ENCODE assay signal across 17 mouse cellular contexts in the genomic region with DNA sequence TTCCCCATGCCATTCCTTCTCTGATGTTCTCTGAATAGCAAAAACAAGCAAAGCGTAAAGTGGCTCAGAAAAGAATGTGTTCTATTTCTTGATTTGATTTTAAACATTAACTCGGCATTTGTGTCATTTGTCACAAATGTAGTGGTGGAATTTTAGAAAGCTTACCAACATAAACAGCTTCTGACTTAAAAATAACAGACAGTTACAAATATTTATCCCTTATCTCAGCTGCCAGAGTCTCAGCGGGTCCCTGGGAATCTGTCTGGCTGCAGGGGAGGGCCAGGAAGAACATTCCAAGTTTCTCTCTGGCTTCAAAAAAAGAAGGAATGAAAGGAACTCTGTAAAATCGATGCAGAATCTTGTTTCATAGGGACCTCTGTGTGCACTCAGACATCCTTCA. TPM values are rescaled to one million over a fixed set of nuclear protein-coding genes. Genes with fewer than 3 reads are reported as not detected.
DNase-seq lines count a peak whose midpoint lies in the region; ATAC-seq and TF ChIP-seq lines count a peak whose summit lies in the region.
"Had no signal": no experiment of that assay in that cellular context is flagged by ENCODE, and none has a peak within 500 bp of the region (broad histone marks: within the 10 kb centered on the region; RNA-seq: fewer than 3 reads in every experiment).

No protein-coding gene starts in this region.

- H3K27ac ChIP-seq in heart, adult 2 months, result peak overlapping the region; percentile 29; the same call in 1 of the 2 replicates
- no peak overlapping the region for H3K27ac ChIP-seq in heart, embryonic 12.5 days (ENCODE audit: poor library complexity, severe bottlenecking)
- H3K27ac ChIP-seq in kidney, embryonic 14.5 days (ENCODE audit: low read depth, low read length), result no peak overlapping the region
- H3K27ac ChIP-seq: embryonic facial prominence, embryonic 15.5 days; hindbrain, postnatal 0 days; midbrain, embryonic 10.5 days had no signal

- H3K9me3 ChIP-seq in heart, embryonic 12.5 days (replicated peaks), result no peaks in the 10 kb centered on the region
- H3K9me3 ChIP-seq in kidney, embryonic 14.5 days (ENCODE audit: control insufficient read depth, low read length), result no peaks in the 10 kb centered on the region
- H3K9me3 ChIP-seq: embryonic facial prominence, embryonic 15.5 days; liver, embryonic 13.5 days; midbrain, embryonic 10.5 days had no signal

- no peaks in the 10 kb centered on the region for H3K27me3 ChIP-seq in heart, adult 2 months (ENCODE audit: control insufficient read depth, insufficient read depth, low read length)
- no peaks in the 10 kb centered on the region for H3K27me3 ChIP-seq in heart, embryonic 12.5 days (replicated peaks)
- H3K27me3 ChIP-seq in kidney, embryonic 14.5 days (ENCODE audit: control insufficient read depth, insufficient read depth, low read length), result no peaks in the 10 kb centered on the region
- no peaks in the 10 kb centered on the region for H3K27me3 ChIP-seq in Patski
- H3K27me3 ChIP-seq: embryonic facial prominence, embryonic 15.5 days; liver, embryonic 13.5 days had no signal

- WGBS in heart, adult 2 months, result 36% methylated on average over 4 of the region's 4 CpGs
- WGBS in heart, embryonic 12.5 days, result 25% methylated on average over 4 of the region's 4 CpGs
- 61% methylated on average over 4 of the region's 4 CpGs for WGBS in kidney, embryonic 14.5 days

- no peak overlapping the region for H3K9ac ChIP-seq in heart, adult 2 months (ENCODE audit: low read depth, low read length)
- no peak overlapping the region for H3K9ac ChIP-seq in heart, embryonic 12.5 days
- no peak overlapping the region for H3K9ac ChIP-seq in kidney, embryonic 14.5 days (ENCODE audit: low read depth, low read length)
- H3K9ac ChIP-seq: embryonic facial prominence, embryonic 15.5 days; liver, embryonic 13.5 days had no signal

- DNase-seq in heart, adult 2 months, result peak in 1 of 2 experiments; percentile 15
- DNase-seq in kidney, adult 9 months, result peak; percentile 30
- DNase-seq in Patski (ENCODE audit: low read depth, low spot score) (no peak), MN1 (ENCODE audit: low spot score) (no peak)
- peak; percentile 44 for DNase-seq in kidney, postnatal 10 days
- DNase-seq in adrenal gland, postnatal 25 days, result no peak
- DNase-seq: cerebellum, adult 2 months; cerebellum, postnatal 36 days; liver, embryonic 13.5 days; right cerebral cortex, postnatal 14 days; spleen, adult 18-20 months had no signal

- ATAC-seq in heart, embryonic 12.5 days (ENCODE audit: insufficient number of reproducible peaks, low FRiP score), result no peak
- no peak for ATAC-seq in kidney, embryonic 14.5 days (ENCODE audit: low FRiP score, low TSS enrichment)
- peak; percentile 54 for ATAC-seq in Patski
- ATAC-seq: hindbrain, postnatal 0 days had no signal

- no peak overlapping the region for H3K4me2 ChIP-seq in heart, embryonic 12.5 days
- no peak overlapping the region for H3K4me2 ChIP-seq in kidney, embryonic 14.5 days (replicated peaks; ENCODE audit: low read depth, low read length)
- H3K4me2 ChIP-seq: embryonic facial prominence, embryonic 15.5 days; liver, embryonic 13.5 days had no signal

- H3K79me2 ChIP-seq in heart, adult 2 months (replicated peaks; ENCODE audit: control insufficient read depth, insufficient read depth, low read length), result no peaks in the 10 kb centered on the region

- no peak for TF ChIP-seq CTCF in heart, adult 2 months (IDR thresholded peaks at IDR 0.05)
- TF ChIP-seq CTCF in Patski (IDR thresholded peaks at IDR 0.05), result no peak

- no peak overlapping the region for H3K4me3 ChIP-seq in heart, adult 2 months
- H3K4me3 ChIP-seq in heart, embryonic 12.5 days, result no peak overlapping the region
- H3K4me3 ChIP-seq in kidney, embryonic 14.5 days (ENCODE audit: low read length), result no peak overlapping the region
- H3K4me3 ChIP-seq: embryonic facial prominence, embryonic 15.5 days; liver, embryonic 13.5 days; midbrain, embryonic 10.5 days had no signal

- intact Hi-C loops in heart, adult 2 months (cut with DNase I), result no loop called here

- CTCF ChIA-PET in Patski (lab: Charles Lee), result no interaction called here

- TF ChIP-seq POLR2A in heart, adult 2 months (IDR thresholded peaks at IDR 0.05; ENCODE audit: insufficient read depth, low read depth, low read length), result no peak

- TF ChIP-seq EP300 in heart, adult 2 months (IDR thresholded peaks at IDR 0.05; ENCODE audit: insufficient read depth, low read depth, low read length), result no peak

- H3K36me3 ChIP-seq in heart, adult 2 months (ENCODE audit: control insufficient read depth, insufficient read depth, low read length), result no peaks in the 10 kb centered on the region
- H3K36me3 ChIP-seq in heart, embryonic 12.5 days, result no peaks in the 10 kb centered on the region
- H3K36me3 ChIP-seq in kidney, embryonic 14.5 days (ENCODE audit: control insufficient read depth, insufficient read depth, low read length), result no peaks in the 10 kb centered on the region
- H3K36me3 ChIP-seq: embryonic facial prominence, embryonic 15.5 days; liver, embryonic 13.5 days; midbrain, embryonic 10.5 days had no signal

- POLR2A ChIA-PET in Patski (lab: Charles Lee), result interaction anchor here (1.2 kb wide), 1 partner anchor 38 kb away, joined by 3 read pairs; no protein-coding TSS in a partner anchor

- H3K4me1 ChIP-seq in heart, adult 2 months (ENCODE audit: control insufficient read depth, insufficient read depth, low read length), result peaks cover 2% of the 10 kb centered on the region; the same call in 1 of the 2 replicates
- H3K4me1 ChIP-seq in heart, embryonic 12.5 days (replicated peaks), result peaks cover 5% of the 10 kb centered on the region; the same call in 1 of the 2 replicates
- H3K4me1 ChIP-seq in kidney, embryonic 14.5 days (ENCODE audit: control insufficient read depth, insufficient read depth, low read length), result no peaks in the 10 kb centered on the region
- H3K4me1 ChIP-seq: embryonic facial prominence, embryonic 15.5 days; liver, embryonic 13.5 days; midbrain, embryonic 10.5 days had no signal

- in situ Hi-C loops in Patski (cut with MboI; ENCODE audit: low pct_unique_long_range_greater_than_20kb), result no loop called here

RNA-seq across cellular contexts. Expression of gene 4930426L09Rik, which starts 39.3 kb away (rescaled TPM):
- total RNA-seq in heart, adult 2 months (2021), result not detected
- 0.18 and 0.32 TPM in 2 replicates for polyA plus RNA-seq in heart, adult 2 months (2012; rRNA removed)
- 0.21 and 0.57 TPM in 2 replicates for polyA plus RNA-seq in heart, embryonic 12.5 days (2016; fragmentation: Nextera tagmentation; extraction: Ambion mirVana)
- polyA plus RNA-seq in kidney, embryonic 14.5 days (2014; fragmentation: Nextera tagmentation; extraction: Ambion mirVana), result 0.21 and 0.47 TPM in 2 replicates
- polyA plus RNA-seq in Patski (2021), result 0.53 TPM
- total RNA-seq in adrenal gland, postnatal 25 days (2021), result 0.62 and 1.1 TPM in 2 replicates
- total RNA-seq: gastrocnemius, adult 18-20 months had no signal

RNA-seq across cellular contexts. Expression of gene Pip4k2a, which starts 39.5 kb away (rescaled TPM):
- 1 to 10 TPM; 6.5 to 7.6 TPM for total RNA-seq in heart, adult 2 months (2021)
- polyA plus RNA-seq in heart, adult 2 months (2012; rRNA removed), result 4.3 and 6.3 TPM in 2 replicates
- polyA plus RNA-seq in heart, embryonic 12.5 days (2016; fragmentation: Nextera tagmentation; extraction: Ambion mirVana), result 8.6 TPM in 2 replicates
- polyA plus RNA-seq in kidney, embryonic 14.5 days (2014; fragmentation: Nextera tagmentation; extraction: Ambion mirVana), result 10.1 and 14.3 TPM in 2 replicates
- polyA plus RNA-seq in Patski (2021), result 17.6 TPM
- 39.3 and 40.0 TPM in 2 replicates for total RNA-seq in adrenal gland, postnatal 25 days (2021)

Comparison
In these comparisons a context has a peak if more than half of its experiments do, and no peak if none do; other contexts are left out.
1. DNase-seq: peak in kidney, adult 9 months (single experiment) and kidney, postnatal 10 days (single experiment); none in Patski (single experiment), MN1 (single experiment) and adrenal gland, postnatal 25 days (single experiment).